Comparison of ENCODE assay signal across 28 mouse cellular contexts in genomic region chr7:140981704-140982103, GRCm38 (mm10). TPM values are rescaled to one million over a fixed set of nuclear protein-coding genes. Genes with fewer than 3 reads are reported as not detected.
DNase-seq lines count a peak whose midpoint lies in the region; ATAC-seq and TF ChIP-seq lines count a peak whose summit lies in the region.
"Had no signal": no experiment of that assay in that cellular context is flagged by ENCODE, and none has a peak within 500 bp of the region (broad histone marks: within the 10 kb centered on the region; RNA-seq: fewer than 3 reads in every experiment).

No protein-coding gene starts in this region.

- no peaks in the 10 kb centered on the region for H3K4me1 ChIP-seq in stomach, postnatal 0 days (replicated peaks; ENCODE audit: control insufficient read depth, insufficient read depth)
- H3K4me1 ChIP-seq: forebrain, embryonic 10.5 days; heart, embryonic 13.5 days; limb, embryonic 15.5 days; lung, embryonic 15.5 days; neural tube, embryonic 12.5 days had no signal

- H3K27me3 ChIP-seq in C2C12 (ENCODE audit: control insufficient read depth, insufficient read depth, insufficient read length) = no peaks in the 10 kb centered on the region
- H3K27me3 ChIP-seq in stomach, postnatal 0 days (ENCODE audit: control insufficient read depth, insufficient read depth, low read length) = no peaks in the 10 kb centered on the region
- H3K27me3 ChIP-seq: limb, embryonic 15.5 days; lung, embryonic 15.5 days; neural tube, embryonic 12.5 days; Patski had no signal

- H3K36me3 ChIP-seq in C2C12 (ENCODE audit: control insufficient read depth, insufficient read depth) = no peaks in the 10 kb centered on the region
- H3K36me3 ChIP-seq in stomach, postnatal 0 days (ENCODE audit: control insufficient read depth, insufficient read depth, low read length) = no peaks in the 10 kb centered on the region
- H3K36me3 ChIP-seq: forebrain, embryonic 10.5 days; heart, embryonic 13.5 days; limb, embryonic 15.5 days; lung, embryonic 15.5 days; neural tube, embryonic 12.5 days had no signal

- no peak overlapping the region for H3K4me2 ChIP-seq in stomach, postnatal 0 days (replicated peaks; ENCODE audit: low read depth)
- H3K4me2 ChIP-seq: heart, embryonic 13.5 days; limb, embryonic 15.5 days; lung, embryonic 15.5 days; neural tube, embryonic 12.5 days had no signal

- no peak overlapping the region for H3ac ChIP-seq in C2C12 (ENCODE audit: control insufficient read depth, insufficient read length, low read depth)

- no peaks in the 10 kb centered on the region for H3K79me2 ChIP-seq in C2C12 (ENCODE audit: control insufficient read depth, insufficient read depth)

- no peak overlapping the region for H3K9ac ChIP-seq in stomach, postnatal 0 days (ENCODE audit: low read length)
- H3K9ac ChIP-seq: heart, embryonic 13.5 days; limb, embryonic 15.5 days; lung, embryonic 15.5 days; neural tube, embryonic 12.5 days had no signal

- 86% methylated on average over 8 of the region's 8 CpGs for WGBS in stomach, postnatal 0 days

- ATAC-seq in common myeloid progenitor, adult 5-6 weeks (replicated peaks; ENCODE audit: low read depth, poor library complexity, severe bottlenecking) = peak; percentile 94
- peak; percentile 97 for ATAC-seq in megakaryocyte progenitor cell, adult 5-6 weeks (replicated peaks; ENCODE audit: poor library complexity)
- ATAC-seq in stomach, postnatal 0 days (ENCODE audit: low FRiP score, low TSS enrichment) = no peak
- ATAC-seq: hindbrain, embryonic 16.5 days; Patski had no signal

- no peak for TF ChIP-seq EP300 in stomach, postnatal 0 days (optimal IDR thresholded peaks at IDR 0.05)

- H3K27ac ChIP-seq in stomach, postnatal 0 days (replicated peaks) = no peak overlapping the region
- H3K27ac ChIP-seq: forebrain, embryonic 10.5 days; gastrocnemius, adult 2 months; heart, embryonic 13.5 days; limb, embryonic 15.5 days; lung, embryonic 15.5 days; neural tube, embryonic 12.5 days had no signal

- DNase-seq in 3T3-L1 (ENCODE audit: low read depth, low spot score) = peak; percentile 28
- DNase-seq in stomach, postnatal 0 days (ENCODE audit: low spot score) = no peak
- no peak for DNase-seq in thymus, postnatal 14 days
- no peak for DNase-seq in adrenal gland, postnatal 14 days
- DNase-seq in adrenal gland, postnatal 25 days = no peak
- DNase-seq: adrenal gland, adult 8-10 months; cerebellum, adult 18-20 months; cerebellum, postnatal 25 days; gastrocnemius, adult 2 months; heart, postnatal 4 days; kidney, adult 11 months; layer of hippocampus, postnatal 36 days; thymus, adult 18-20 months had no signal

- no peak overlapping the region for H3K4me3 ChIP-seq in C2C12 (ENCODE audit: insufficient read depth, poor library complexity, severe bottlenecking)
- no peak overlapping the region for H3K4me3 ChIP-seq in stomach, postnatal 0 days (ENCODE audit: low read depth, low read length)
- H3K4me3 ChIP-seq: forebrain, embryonic 10.5 days; gastrocnemius, adult 2 months; heart, embryonic 13.5 days; limb, embryonic 15.5 days; lung, embryonic 15.5 days; neural tube, embryonic 12.5 days had no signal

- no peak for TF ChIP-seq CTCF in C2C12 (IDR thresholded peaks at IDR 0.05; ENCODE audit: control insufficient read depth, insufficient read depth, insufficient read length)
- TF ChIP-seq CTCF in stomach, postnatal 0 days (IDR thresholded peaks at IDR 0.05; ENCODE audit: low read depth) = no peak

- no peaks in the 10 kb centered on the region for H3K79me3 ChIP-seq in C2C12 (ENCODE audit: low read depth)

- H3K9me3 ChIP-seq in stomach, postnatal 0 days (ENCODE audit: control insufficient read depth, low read length) = no peaks in the 10 kb centered on the region
- H3K9me3 ChIP-seq: heart, embryonic 13.5 days; limb, embryonic 15.5 days; lung, embryonic 15.5 days; neural tube, embryonic 12.5 days had no signal

TF ChIP-seq in C2C12, 6 proteins besides CTCF, POLR2A, EP300 and RAD21:
- no peak for TF ChIP-seq MYOG (IDR thresholded peaks at IDR 0.05; ENCODE audit: control insufficient read depth, extremely low read depth, insufficient read length)
- TF ChIP-seq MYOD1 (IDR thresholded peaks at IDR 0.05; ENCODE audit: control insufficient read depth, insufficient read length, low read depth) = no peak
- TF ChIP-seq CEBPB (IDR thresholded peaks at IDR 0.05; ENCODE audit: low read depth) = peak; percentile 45
- TF ChIP-seq USF1 (IDR thresholded peaks at IDR 0.05; ENCODE audit: low read depth) = no peak

RNA-seq across cellular contexts. Expression of gene Ifitm1, which starts 14.7 kb away (rescaled TPM):
- polyA plus RNA-seq in C2C12 (2012; fragmentation: generic; extraction: Trizol) = 60.7 TPM
- 120 and 124 TPM in 2 replicates for total RNA-seq in common myeloid progenitor, adult 5-6 weeks (2017)
- 57.8 and 89.8 TPM in 2 replicates for total RNA-seq in megakaryocyte progenitor cell, adult 5-6 weeks (2015)
- total RNA-seq in megakaryocyte progenitor cell, adult 5-6 weeks (2017) = 33.7 and 37.5 TPM in 2 replicates
- 162 and 173 TPM in 2 replicates for polyA plus RNA-seq in stomach, postnatal 0 days (2015; fragmentation: Nextera tagmentation; extraction: Ambion mirVana)
- 7.3 and 13.5 TPM in 2 replicates for total RNA-seq in adrenal gland, postnatal 14 days (2021)
- total RNA-seq in adrenal gland, postnatal 25 days (2021) = 3.6 and 3.9 TPM in 2 replicates

RNA-seq across cellular contexts. Expression of gene Ifitm2, which starts 25.9 kb away (rescaled TPM):
- 609 TPM for polyA plus RNA-seq in C2C12 (2012; fragmentation: generic; extraction: Trizol)
- total RNA-seq in common myeloid progenitor, adult 5-6 weeks (2017) = 275 and 332 TPM in 2 replicates
- total RNA-seq in megakaryocyte progenitor cell, adult 5-6 weeks (2015) = 577 and 637 TPM in 2 replicates
- 287 and 322 TPM in 2 replicates for total RNA-seq in megakaryocyte progenitor cell, adult 5-6 weeks (2017)
- 932 and 1,048 TPM in 2 replicates for polyA plus RNA-seq in stomach, postnatal 0 days (2015; fragmentation: Nextera tagmentation; extraction: Ambion mirVana)
- total RNA-seq in adrenal gland, postnatal 14 days (2021) = 458 and 515 TPM in 2 replicates
- 418 and 471 TPM in 2 replicates for total RNA-seq in adrenal gland, postnatal 25 days (2021)

RNA-seq across cellular contexts. Expression of gene Gm45717, which starts 26.0 kb away (rescaled TPM):
- not detected for polyA plus RNA-seq in C2C12 (2012; fragmentation: generic; extraction: Trizol)
- 0.96 TPM in 1 of 2 replicates, not detected in the other for total RNA-seq in common myeloid progenitor, adult 5-6 weeks (2017)
- not detected in 2 replicates for total RNA-seq in megakaryocyte progenitor cell, adult 5-6 weeks (2015)
- total RNA-seq in megakaryocyte progenitor cell, adult 5-6 weeks (2017) = 1.1 TPM in 1 of 2 replicates, not detected in the other
- polyA plus RNA-seq in stomach, postnatal 0 days (2015; fragmentation: Nextera tagmentation; extraction: Ambion mirVana) = 0.32 and 0.71 TPM in 2 replicates
- 1.1 TPM in 1 of 2 replicates, not detected in the other for total RNA-seq in adrenal gland, postnatal 14 days (2021)
- total RNA-seq in adrenal gland, postnatal 25 days (2021) = not detected in 2 replicates
- total RNA-seq: adrenal gland, adult 8-10 months; gastrocnemius, adult 2 months; heart, postnatal 4 days; layer of hippocampus, adult 18-20 months; layer of hippocampus, postnatal 36 days; left cerebral cortex, postnatal 25 days; midbrain, postnatal 0 days had no signal
- polyA plus RNA-seq: heart, embryonic 13.5 days; hindbrain, embryonic 16.5 days; lung, embryonic 15.5 days; midbrain, postnatal 0 days; neural tube, embryonic 12.5 days; stomach, embryonic 14.5 days; urinary bladder, adult 2 months had no signal

RNA-seq across cellular contexts. Expression of gene Ifitm3, which starts 28.9 kb away (rescaled TPM):
- 956 TPM for polyA plus RNA-seq in C2C12 (2012; fragmentation: generic; extraction: Trizol)
- 143 and 146 TPM in 2 replicates for total RNA-seq in common myeloid progenitor, adult 5-6 weeks (2017)
- total RNA-seq in megakaryocyte progenitor cell, adult 5-6 weeks (2015) = 147 and 203 TPM in 2 replicates
- 49.4 and 56.2 TPM in 2 replicates for total RNA-seq in megakaryocyte progenitor cell, adult 5-6 weeks (2017)
- 350 and 450 TPM in 2 replicates for polyA plus RNA-seq in stomach, postnatal 0 days (2015; fragmentation: Nextera tagmentation; extraction: Ambion mirVana)
- total RNA-seq in adrenal gland, postnatal 14 days (2021) = 124 and 169 TPM in 2 replicates
- total RNA-seq in adrenal gland, postnatal 25 days (2021) = 103 and 109 TPM in 2 replicates

RNA-seq across cellular contexts. Expression of gene Ifitm5, which starts 31.6 kb away (rescaled TPM):
- 0.44 TPM for polyA plus RNA-seq in C2C12 (2012; fragmentation: generic; extraction: Trizol)
- total RNA-seq in common myeloid progenitor, adult 5-6 weeks (2017) = not detected in 2 replicates
- total RNA-seq in megakaryocyte progenitor cell, adult 5-6 weeks (2015) = 0.83 and 1.1 TPM in 2 replicates
- total RNA-seq in megakaryocyte progenitor cell, adult 5-6 weeks (2017) = not detected in 2 replicates
- polyA plus RNA-seq in stomach, postnatal 0 days (2015; fragmentation: Nextera tagmentation; extraction: Ambion mirVana) = 0.58 and 0.82 TPM in 2 replicates
- 0.63 and 1.4 TPM in 2 replicates for total RNA-seq in adrenal gland, postnatal 14 days (2021)
- 1.8 and 2.0 TPM in 2 replicates for total RNA-seq in adrenal gland, postnatal 25 days (2021)
- total RNA-seq: layer of hippocampus, adult 18-20 months; layer of hippocampus, postnatal 36 days; left cerebral cortex, postnatal 25 days; midbrain, postnatal 0 days had no signal
